Mouse (Mus musculus): ENCODE measurements at regions not wholly inside any gene's neighbourhood (a gene's known extent, or its start where the extent isn't known, plus 50 kb on each side); places are given as distances from the start of the nearest gene placed in this dataset.
A peak's percentile ranks its signal among the peaks of the same experiment; 100 is the strongest.

- Histone ChIP-seq H3K4me1 (replicated peaks; ENCODE audit: control insufficient read depth, insufficient read depth, low read length) (0 out of 2 replicates have a peak, but pooled peaks cover 3% of the 10 kb centered on the region), H3K27ac (ENCODE audit: control insufficient read depth, insufficient read depth, low read length) (no peak overlapping the region), H3K36me3 (ENCODE audit: control insufficient read depth, insufficient read depth, low read length) (no peaks in the 10 kb centered on the region), H3K27me3 (ENCODE audit: control insufficient read depth, insufficient read depth, low read length) (no peaks in the 10 kb centered on the region), H3K4me3 (ENCODE audit: control insufficient read depth, insufficient read depth, low read length) (no peak overlapping the region)
- DNase-seq = no peak
- no peak for TF ChIP-seq CTCF (IDR thresholded peaks at IDR 0.05; ENCODE audit: borderline replicate concordance, control insufficient read depth, extremely low read depth, insufficient read depth, low read length, poor library complexity)
- TF ChIP-seq POLR2A (IDR thresholded peaks at IDR 0.05; ENCODE audit: control insufficient read depth, extremely low read depth, insufficient read depth, low read length, poor library complexity) = no peak
- 92% methylated on average over 11 of the region's 11 CpGs for WGBS
These were observed 111.8 kb upstream of the Lemd2 start for GRCm38 (mm10) chr17:27315947-27316628.

DNA sequence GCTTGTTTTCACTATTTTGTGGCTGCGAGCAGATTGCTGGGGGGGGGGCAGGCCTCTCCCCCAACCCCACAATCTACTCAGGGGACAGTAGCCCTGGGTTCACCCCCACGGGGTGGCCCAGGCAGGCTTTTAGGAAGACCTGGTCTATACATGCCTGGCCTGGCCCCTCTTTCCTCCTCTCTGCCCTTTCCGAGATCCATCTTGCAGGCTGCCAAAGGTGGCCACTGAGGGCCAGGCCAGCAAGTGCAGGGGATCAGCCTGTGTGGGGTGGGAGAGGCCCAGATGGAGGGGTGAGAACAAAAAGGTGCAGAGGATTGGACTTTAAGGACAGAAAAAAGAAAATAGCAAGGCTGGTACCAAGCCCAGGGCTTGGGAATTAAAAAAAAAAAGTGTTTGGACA is 111.2 kb upstream of the Lemd2 start:
- TF ChIP-seq POLR2A (IDR thresholded peaks at IDR 0.05; ENCODE audit: control insufficient read depth, extremely low read depth, insufficient read depth, low read length, poor library complexity) (no peak), CTCF (IDR thresholded peaks at IDR 0.05; ENCODE audit: borderline replicate concordance, control insufficient read depth, extremely low read depth, insufficient read depth, low read length, poor library complexity) (no peak)
- Histone ChIP-seq H3K27me3 (ENCODE audit: control insufficient read depth, insufficient read depth, low read length) (no peaks in the 10 kb centered on the region), H3K27ac (ENCODE audit: control insufficient read depth, insufficient read depth, low read length) (no peak overlapping the region), H3K36me3 (ENCODE audit: control insufficient read depth, insufficient read depth, low read length) (no peaks in the 10 kb centered on the region), H3K4me3 (ENCODE audit: control insufficient read depth, insufficient read depth, low read length) (no peak overlapping the region), H3K4me1 (replicated peaks; ENCODE audit: control insufficient read depth, insufficient read depth, low read length) (0 out of 2 replicates have a peak, but pooled peaks cover 3% of the 10 kb centered on the region)
- WGBS = 90% methylated on average over 3 of the region's 3 CpGs
- no peak for DNase-seq

- no peak overlapping the region for H3K4me3 ChIP-seq (ENCODE audit: control insufficient read depth, insufficient read depth, low read length)
- no peaks in the 10 kb centered on the region for H3K27me3 ChIP-seq (ENCODE audit: control insufficient read depth, insufficient read depth, low read length)
- H3K36me3 ChIP-seq (ENCODE audit: control insufficient read depth, insufficient read depth, low read length) = no peaks in the 10 kb centered on the region
- DNase-seq = no peak
- TF ChIP-seq CTCF (IDR thresholded peaks at IDR 0.05; ENCODE audit: borderline replicate concordance, control insufficient read depth, extremely low read depth, insufficient read depth, low read length, poor library complexity) (no peak), POLR2A (IDR thresholded peaks at IDR 0.05; ENCODE audit: control insufficient read depth, extremely low read depth, insufficient read depth, low read length, poor library complexity) (no peak)
- H3K4me1 ChIP-seq (replicated peaks; ENCODE audit: control insufficient read depth, insufficient read depth, low read length) = 0 out of 2 replicates have a peak, but pooled peaks cover 3% of the 10 kb centered on the region
- no peak overlapping the region for H3K27ac ChIP-seq (ENCODE audit: control insufficient read depth, insufficient read depth, low read length)
- WGBS = 60% methylated on average over 7 of the region's 7 CpGs
These were observed 110.6 kb upstream of the Lemd2 start for GRCm38 (mm10) chr17:27314821-27315392.

- H3K27me3 ChIP-seq (ENCODE audit: control insufficient read depth, insufficient read depth, low read length) = no peaks in the 10 kb centered on the region
- no peak overlapping the region for H3K27ac ChIP-seq (ENCODE audit: control insufficient read depth, insufficient read depth, low read length)
- WGBS = 42% methylated on average over 4 of the region's 4 CpGs
- TF ChIP-seq POLR2A (IDR thresholded peaks at IDR 0.05; ENCODE audit: control insufficient read depth, extremely low read depth, insufficient read depth, low read length, poor library complexity) (no peak), CTCF (IDR thresholded peaks at IDR 0.05; ENCODE audit: borderline replicate concordance, control insufficient read depth, extremely low read depth, insufficient read depth, low read length, poor library complexity) (0 out of 2 replicates have a peak, but pooled peaks have one; percentile 30)
- no peaks in the 10 kb centered on the region for H3K4me1 ChIP-seq (replicated peaks; ENCODE audit: control insufficient read depth, insufficient read depth, low read length)
- H3K4me3 ChIP-seq (ENCODE audit: control insufficient read depth, insufficient read depth, low read length) = no peak overlapping the region
- no peaks in the 10 kb centered on the region for H3K36me3 ChIP-seq (ENCODE audit: control insufficient read depth, insufficient read depth, low read length)
- peak; percentile 34 for DNase-seq
These were observed 104.7 kb upstream of the Lemd2 start for GRCm38 (mm10) chr17:27308933-27309332.

GRCm38 (mm10) chr17:27304842-27305241 is 100.6 kb upstream of the Lemd2 start:
- Histone ChIP-seq H3K27me3 (ENCODE audit: control insufficient read depth, insufficient read depth, low read length) (no peaks in the 10 kb centered on the region), H3K27ac (ENCODE audit: control insufficient read depth, insufficient read depth, low read length) (no peak overlapping the region), H3K4me3 (ENCODE audit: control insufficient read depth, insufficient read depth, low read length) (no peak overlapping the region), H3K36me3 (ENCODE audit: control insufficient read depth, insufficient read depth, low read length) (no peaks in the 10 kb centered on the region), H3K4me1 (replicated peaks; ENCODE audit: control insufficient read depth, insufficient read depth, low read length) (no peaks in the 10 kb centered on the region)
- no peak for DNase-seq
- TF ChIP-seq CTCF (IDR thresholded peaks at IDR 0.05; ENCODE audit: borderline replicate concordance, control insufficient read depth, extremely low read depth, insufficient read depth, low read length, poor library complexity) = no peak
- no peak for TF ChIP-seq POLR2A (IDR thresholded peaks at IDR 0.05; ENCODE audit: control insufficient read depth, extremely low read depth, insufficient read depth, low read length, poor library complexity)
- 90% methylated on average over 3 of the region's 3 CpGs for WGBS

GRCm38 (mm10) chr17:27303633-27304479 is 99.6 kb upstream of the Lemd2 start:
- H3K4me3 ChIP-seq (ENCODE audit: control insufficient read depth, insufficient read depth, low read length) = no peak overlapping the region
- H3K36me3 ChIP-seq (ENCODE audit: control insufficient read depth, insufficient read depth, low read length) = no peaks in the 10 kb centered on the region
- DNase-seq = no peak
- H3K4me1 ChIP-seq (replicated peaks; ENCODE audit: control insufficient read depth, insufficient read depth, low read length) = no peaks in the 10 kb centered on the region
- no peak overlapping the region for H3K27ac ChIP-seq (ENCODE audit: control insufficient read depth, insufficient read depth, low read length)
- H3K27me3 ChIP-seq (ENCODE audit: control insufficient read depth, insufficient read depth, low read length) = no peaks in the 10 kb centered on the region
- WGBS = 88% methylated on average over 17 of the region's 17 CpGs
- TF ChIP-seq CTCF (IDR thresholded peaks at IDR 0.05; ENCODE audit: borderline replicate concordance, control insufficient read depth, extremely low read depth, insufficient read depth, low read length, poor library complexity) (no peak), POLR2A (IDR thresholded peaks at IDR 0.05; ENCODE audit: control insufficient read depth, extremely low read depth, insufficient read depth, low read length, poor library complexity) (no peak)

All from thymus, adult 2 months (tissue).